Mouse (Mus musculus): ENCODE data around the gene Unc80. TPM values are rescaled to one million over a fixed set of nuclear protein-coding genes. Genes with fewer than 3 reads are reported as not detected.

Gene Unc80
- 2.7 TPM for polyA plus RNA-seq (2014; fragmentation: Illumina TruSeq; extraction: RNeasy Lipid Tissue Mini Kit (QIAGEN cat#74804); ENCODE audit: low read depth, low replicate concordance)

DNA sequence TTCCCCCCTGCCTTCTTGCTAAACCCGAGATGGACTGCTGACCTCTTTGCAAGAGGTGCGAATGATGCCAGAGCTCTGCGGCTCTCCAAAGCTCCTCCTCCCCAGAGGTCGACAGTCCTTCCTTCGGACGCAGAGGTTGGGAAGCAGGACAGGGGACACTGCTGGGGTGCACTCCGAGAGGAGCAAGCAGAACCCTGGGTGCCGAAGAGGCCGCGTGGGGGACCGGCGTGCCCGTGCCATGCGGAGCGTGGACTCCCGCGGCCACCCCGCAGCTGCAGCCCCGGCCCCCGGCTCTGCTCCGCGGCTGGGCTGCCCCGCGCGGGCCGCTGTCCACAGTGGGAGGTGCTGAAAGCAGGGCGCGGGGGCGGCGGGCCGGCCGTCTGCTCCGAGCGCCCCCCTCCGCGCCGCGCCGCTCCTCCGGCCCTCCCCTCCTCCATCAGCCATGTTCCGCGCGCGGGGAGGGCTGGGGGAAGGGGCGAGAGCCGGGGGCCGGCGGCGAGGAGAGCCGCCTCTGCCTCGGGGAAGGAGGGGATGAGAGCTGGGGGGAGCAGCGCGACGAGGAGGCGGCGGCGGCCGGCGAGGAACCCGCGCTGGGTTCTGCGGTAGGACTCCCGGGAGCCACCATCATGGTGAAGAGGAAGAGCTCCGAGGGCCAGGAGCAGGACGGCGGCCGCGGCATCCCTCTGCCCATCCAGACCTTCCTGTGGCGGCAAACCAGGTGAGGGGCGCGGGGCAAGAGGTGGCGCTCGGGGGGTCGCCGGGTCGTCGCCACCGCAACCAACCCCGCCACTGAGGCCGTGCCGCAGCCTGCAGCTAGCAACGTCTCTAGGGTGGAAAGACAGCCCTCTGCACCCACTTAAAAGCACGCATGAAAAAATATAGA is at the start of gene Unc80:
Gene Unc80 (plus strand): TSS at position 547 of the 883 bp plus-strand sequence.

DNA sequence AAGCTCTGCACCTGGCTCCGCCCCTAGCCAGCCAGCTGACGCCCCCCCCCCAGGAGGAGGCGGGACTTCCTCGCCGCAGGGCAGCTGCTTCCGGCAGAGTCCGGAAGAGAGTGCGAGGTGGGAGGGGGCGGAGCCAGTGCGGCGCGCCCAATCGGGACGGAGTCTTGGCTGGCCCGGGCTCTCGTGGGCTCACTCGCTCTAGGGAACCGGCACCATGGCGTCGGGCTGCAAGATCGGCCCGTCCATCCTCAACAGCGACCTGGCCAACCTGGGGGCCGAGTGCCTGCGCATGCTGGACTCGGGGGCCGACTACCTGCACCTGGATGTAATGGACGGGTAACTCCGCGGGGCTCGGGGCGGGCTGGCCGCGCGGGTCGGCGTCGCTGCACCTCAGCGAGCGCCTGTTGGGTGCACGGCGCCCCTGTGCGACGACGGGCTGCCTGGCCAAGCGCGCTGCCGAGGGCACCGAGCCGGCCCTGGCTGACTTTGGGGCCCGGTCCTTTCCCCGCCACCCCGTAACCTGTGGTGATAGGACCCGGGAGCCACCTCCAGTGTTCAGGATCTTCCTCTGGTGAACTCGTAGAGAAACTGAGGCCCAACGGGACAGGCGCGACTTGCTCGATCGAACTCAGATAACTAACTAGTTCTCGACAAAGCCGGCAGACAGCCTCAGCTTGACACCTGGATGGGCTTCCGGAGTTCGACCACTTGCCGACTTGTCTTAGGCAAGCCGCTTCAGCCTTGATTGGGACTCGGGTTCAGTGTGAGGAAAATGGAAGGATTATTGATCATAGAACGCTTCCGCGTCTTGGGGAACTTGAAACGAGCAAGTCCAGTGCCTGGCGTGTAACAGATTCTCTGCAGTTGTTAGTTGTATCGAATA is 232.8 kb downstream of the Unc80 start, which contains the start of gene Rpe:
Gene Rpe (plus strand): TSS at position 139 of the 883 bp plus-strand sequence.

Other genes with a start within 250 kb of the Unc80 start
- gene Rpe, start 232.5 kb downstream of the Unc80 start, polyA plus RNA-seq (2014; fragmentation: Illumina TruSeq; extraction: RNeasy Lipid Tissue Mini Kit (QIAGEN cat#74804); ENCODE audit: low read depth, low replicate concordance), result 20.5 TPM